Mouse (Mus musculus): ENCODE measurements around the gene Ctbp2.
A peak's percentile ranks its signal among the peaks of the same experiment; 100 is the strongest.

Gene Ctbp2

GRCm38 (mm10) chr7:133040688-133041345 lies 83.3 kb downstream of the Ctbp2 start:
- DNase-seq (ENCODE audit: low spot score): no peak

GRCm38 (mm10) chr7:133039556-133040255 lies 84.4 kb downstream of the Ctbp2 start:
- DNase-seq (ENCODE audit: low spot score): no peak

GRCm38 (mm10) chr7:133037618-133038017 lies 86.5 kb downstream of the Ctbp2 start:
- DNase-seq (ENCODE audit: low spot score): no peak

GRCm38 (mm10) chr7:133037217-133037616 lies 86.9 kb downstream of the Ctbp2 start:
- peak; percentile 91 for DNase-seq (ENCODE audit: low spot score)

- DNase-seq (ENCODE audit: low spot score): no peak
Observed at GRCm38 (mm10) chr7:133035901-133036300, 88.3 kb downstream of the Ctbp2 start.

GRCm38 (mm10) chr7:133032589-133033203 lies 91.5 kb downstream of the Ctbp2 start:
- peak; percentile 87 for DNase-seq (ENCODE audit: low spot score)

- DNase-seq (ENCODE audit: low spot score): no peak
Observed at GRCm38 (mm10) chr7:133029496-133030047, 94.6 kb downstream of the Ctbp2 start.

GRCm38 (mm10) chr7:133029004-133029403 lies 95.2 kb downstream of the Ctbp2 start:
- no peak for DNase-seq (ENCODE audit: low spot score)

GRCm38 (mm10) chr7:133027930-133028329 lies 96.2 kb downstream of the Ctbp2 start:
- DNase-seq (ENCODE audit: low spot score): no peak

- peak; percentile 29 for DNase-seq (ENCODE audit: low spot score)
Observed at GRCm38 (mm10) chr7:133024694-133025093, 99.5 kb downstream of the Ctbp2 start.

GRCm38 (mm10) chr7:133019481-133020020 lies 104.6 kb downstream of the Ctbp2 start:
- DNase-seq (ENCODE audit: low spot score): peak; percentile 47

GRCm38 (mm10) chr7:133018961-133019360 lies 105.2 kb downstream of the Ctbp2 start:
- DNase-seq (ENCODE audit: low spot score): no peak

- DNase-seq (ENCODE audit: low spot score): peak; percentile 50
Observed at GRCm38 (mm10) chr7:133015416-133016070, 108.6 kb downstream of the Ctbp2 start.

GRCm38 (mm10) chr7:133014631-133015030 lies 109.5 kb downstream of the Ctbp2 start:
- DNase-seq (ENCODE audit: low spot score): no peak

GRCm38 (mm10) chr7:133013923-133014322 lies 110.2 kb downstream of the Ctbp2 start:
- DNase-seq (ENCODE audit: low spot score): no peak

GRCm38 (mm10) chr7:133012637-133013366 lies 111.4 kb downstream of the Ctbp2 start:
- no peak for DNase-seq (ENCODE audit: low spot score)

- no peak for DNase-seq (ENCODE audit: low spot score)
Observed at GRCm38 (mm10) chr7:133011611-133012010, 112.5 kb downstream of the Ctbp2 start.

GRCm38 (mm10) chr7:133011191-133011590 lies 113.0 kb downstream of the Ctbp2 start:
- DNase-seq (ENCODE audit: low spot score): no peak

GRCm38 (mm10) chr7:133010477-133010876 lies 113.7 kb downstream of the Ctbp2 start:
- DNase-seq (ENCODE audit: low spot score): no peak

- DNase-seq (ENCODE audit: low spot score): no peak
Observed at GRCm38 (mm10) chr7:133009676-133010075, 114.5 kb downstream of the Ctbp2 start.

- no peak for DNase-seq (ENCODE audit: low spot score)
Observed at GRCm38 (mm10) chr7:133008663-133009062, 115.5 kb downstream of the Ctbp2 start.
